Comparison of ENCODE assay signal across 8 mouse cellular contexts in genomic region chr3:130730189-130730653, GRCm38 (mm10). TPM values are rescaled to one million over a fixed set of nuclear protein-coding genes. Genes with fewer than 3 reads are reported as not detected.
DNase-seq lines count a peak whose midpoint lies in the region; ATAC-seq lines count a peak whose summit lies in the region.

TSS of gene Rpl34 (minus strand) at chr3:130730398.

- peak within 1 kb of the TSS; percentile 93 for H3K27ac ChIP-seq in hindbrain, embryonic 12.5 days

- peaks cover 19% of the 10 kb centered on the region for H3K4me1 ChIP-seq in hindbrain, embryonic 12.5 days

- H3K36me3 ChIP-seq in hindbrain, embryonic 12.5 days = peaks cover 37% of the 10 kb centered on the region

- peak within 1 kb of the TSS; percentile 97 for H3K4me3 ChIP-seq in hindbrain, embryonic 12.5 days

- H3K9me3 ChIP-seq in hindbrain, embryonic 12.5 days (replicated peaks) = no peaks in the 10 kb centered on the region

- peak; percentile 98 for DNase-seq in NIH3T3 (ENCODE audit: low read depth)
- peak; percentile 96 to 97 for DNase-seq in cerebellum, postnatal 10 days
- peak; percentile 93 to 94 for DNase-seq in frontal cortex, postnatal 10 days (ENCODE audit: low spot score in 2 of 2)
- DNase-seq in layer of hippocampus, postnatal 14 days (ENCODE audit: low spot score in 2 of 2) = peak; percentile 90 to 96
- DNase-seq in lung, postnatal 14 days = peak; percentile 95
- DNase-seq in retina, adult 2 months (ENCODE audit: low read depth, low spot score) = peak; percentile 89
- DNase-seq in thymus, postnatal 36 days = peak; percentile 88 to 93

- H3K4me2 ChIP-seq in hindbrain, embryonic 12.5 days (replicated peaks) = peak within 1 kb of the TSS; percentile 81

- under 1% methylated on average over 45 of the region's 45 CpGs for WGBS in hindbrain, embryonic 12.5 days

- H3K9ac ChIP-seq in hindbrain, embryonic 12.5 days = peak within 1 kb of the TSS; percentile 92

- H3K27me3 ChIP-seq in hindbrain, embryonic 12.5 days = no peaks in the 10 kb centered on the region

- peak; percentile 99 for ATAC-seq in hindbrain, embryonic 12.5 days (ENCODE audit: low FRiP score)

RNA-seq across cellular contexts. Expression of gene Rpl34, which starts in this region (rescaled TPM):
- 479 and 601 TPM in 2 replicates for polyA plus RNA-seq in hindbrain, embryonic 12.5 days (2016; fragmentation: Nextera tagmentation; extraction: Ambion mirVana)
- total RNA-seq in layer of hippocampus, postnatal 14 days (2021) = 100 to 1,000 TPM; 330 to 351 TPM

Comparison
In these comparisons a context has a peak if more than half of its experiments do, and no peak if none do; other contexts are left out.
1. Peak in every context shown above with its lines: DNase-seq, ATAC-seq, H3K4me3 ChIP-seq and H3K27ac ChIP-seq.